Mouse (Mus musculus) megakaryocyte, embryonic 14.5 days (primary cell): ENCODE results near the gene Inpp5b.

Source experiments
- FLI1 ChIP-seq: IDR thresholded peaks from 2 replicates; pipeline ENCODE4 v1.6.1; 2012; ENCODE audit warnings: low read length, inconsistent platforms, mixed read lengths
- GATA1 ChIP-seq: IDR thresholded peaks from 3 replicates; pipeline ENCODE4 v1.6.1; 2012; ENCODE audit warnings: mixed read lengths, low read length, inconsistent platforms, borderline replicate concordance

- TF ChIP-seq GATA1 (no peak), FLI1 (peak; percentile 58; the same call in 1 of the 2 replicates)
Measured at GRCm38 (mm10) chr4:124693135-124693894, 48.3 kb upstream of the Inpp5b start, which contains the start of gene Utp11.
